Mouse (Mus musculus) stomach, postnatal 0 days (tissue): ENCODE data around the gene Glyctk.

Experiments used
- CTCF ChIP-seq: IDR thresholded peaks from 2 replicates; pipeline ENCODE4 v1.5.1; 2016; ENCODE audit warnings: antibody characterized with exemption, low read depth, mild to moderate bottlenecking, moderate library complexity
- EP300 ChIP-seq: optimal IDR thresholded peaks from 2 replicates; pipeline ENCODE3; 2016; ENCODE audit warnings: antibody characterized with exemption

GRCm38 (mm10) chr9:106193930-106194807 is 36.2 kb upstream of the Glyctk start:
- no peak for TF ChIP-seq CTCF
- no peak for TF ChIP-seq EP300
